Mouse (Mus musculus): ENCODE measurements around the gene Pabpc4.

GRCm38 (mm10) chr4:123284731-123285624 lies 22.8 kb downstream of the Pabpc4 start:
- TF ChIP-seq CTCF (IDR thresholded peaks at IDR 0.05; ENCODE audit: insufficient read depth, low read length) (no peak), POLR2A (IDR thresholded peaks at IDR 0.05; ENCODE audit: borderline replicate concordance, extremely low read depth, low read depth, low read length) (no peak)
